Mouse (Mus musculus): ENCODE measurements around the gene Slc7a7.

The Slc7a7 gene

DNA sequence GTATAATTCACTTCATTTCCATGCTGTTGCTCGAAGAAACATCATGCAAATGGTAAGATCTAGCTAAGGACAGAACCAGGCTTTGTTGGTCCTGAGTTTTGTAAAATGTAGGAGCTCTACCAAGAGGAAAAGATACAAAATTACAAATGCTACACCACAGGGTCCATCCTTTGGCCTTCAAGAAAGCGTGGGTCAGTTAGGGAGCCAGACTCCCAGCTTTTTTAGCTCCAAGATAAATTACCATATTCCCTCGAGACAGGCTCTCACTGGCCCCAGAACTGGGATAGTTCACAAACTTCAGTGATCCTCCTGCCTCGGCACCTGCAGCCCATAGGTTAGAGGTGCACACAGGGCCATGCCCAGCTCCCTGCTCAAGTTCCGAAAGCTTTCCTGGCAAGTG lies 93.1 kb downstream of the Slc7a7 start:
- no peak for DNase-seq (ENCODE audit: low read depth)

DNA sequence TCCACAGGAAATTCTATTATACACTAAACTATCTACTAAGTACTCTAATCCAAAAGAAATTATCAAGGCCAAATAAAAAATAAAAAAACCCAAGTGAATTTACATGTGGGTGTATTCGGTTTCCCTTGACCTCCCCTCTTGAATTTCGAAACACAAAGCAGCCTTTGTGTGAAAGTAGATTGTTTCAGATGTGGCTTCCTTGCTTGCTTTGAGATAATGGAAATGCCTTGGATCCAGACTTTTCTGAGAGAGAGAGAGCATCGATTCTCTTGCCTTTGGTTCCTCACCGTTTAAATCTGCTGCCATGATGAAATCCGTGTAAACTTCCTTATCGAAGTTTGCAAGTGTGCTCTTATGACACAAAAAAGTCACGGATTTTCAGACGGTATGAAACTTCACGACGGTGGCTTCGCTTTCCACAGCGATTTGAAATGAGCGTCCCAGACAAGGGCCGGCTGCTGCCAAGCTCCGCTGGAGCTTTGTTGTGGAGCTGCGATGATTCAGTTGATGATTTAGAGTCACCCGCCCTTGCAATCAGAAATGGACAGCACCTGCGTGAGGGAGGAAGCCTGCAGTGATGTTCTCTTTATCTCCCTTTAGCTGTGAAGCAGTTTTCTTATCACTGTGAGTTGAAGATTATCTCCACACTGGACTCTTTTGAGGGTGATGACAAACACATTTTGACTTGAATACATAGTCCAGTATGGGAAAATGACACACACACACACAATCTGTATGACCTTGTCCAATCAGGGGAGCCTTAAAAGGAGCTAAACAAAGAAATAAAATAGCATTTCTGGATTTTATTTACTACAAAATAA lies 95.8 kb downstream of the Slc7a7 start:
- DNase-seq (ENCODE audit: low read depth), result no peak

Data from 416B (cell line).